Mouse (Mus musculus) heart, embryonic 10.5 days (tissue): ENCODE data around the gene Lrsam1. TPM values are rescaled to one million over a fixed set of nuclear protein-coding genes. Genes with fewer than 3 reads are reported as not detected.

ENCODE experiments used
- DNase-seq: peaks from one replicate; pipeline ENCODE4 v3.0.0-alpha.2; 2017; ENCODE audit warnings: low spot score
- H3K27ac ChIP-seq: fragments of 300-500 bp; sonication (generic); 2 replicates; pipeline ENCODE4 v1.5.1; 2016; ENCODE audit warnings: mild to moderate bottlenecking
- H3K27me3 ChIP-seq: fragments of 300-500 bp; sonication (generic); 2 replicates; pipeline ENCODE4 v1.6.1; 2016; ENCODE audit warnings: mild to moderate bottlenecking; ENCODE audit not compliant: poor library complexity, insufficient read depth, severe bottlenecking
- H3K36me3 ChIP-seq: fragments of 300-500 bp; sonication (generic); 2 replicates; pipeline ENCODE4 v1.6.1; 2016; ENCODE audit warnings: mild to moderate bottlenecking, moderate library complexity
- H3K4me1 ChIP-seq: fragments of 300-500 bp; sonication (generic); 2 replicates; pipeline ENCODE4 v1.6.1; 2016; ENCODE audit warnings: mild to moderate bottlenecking
- H3K4me3 ChIP-seq: fragments of 300-500 bp; sonication (generic); 2 replicates; pipeline ENCODE4 v1.5.1; 2016; ENCODE audit warnings: mild to moderate bottlenecking, moderate library complexity
- H3K9me3 ChIP-seq: fragments of 300-500 bp; sonication (generic); 2 replicates; pipeline ENCODE4 v1.6.1; 2016; ENCODE audit warnings: mild to moderate bottlenecking, moderate library complexity
- WGBS: fragments of 180-500 bp; shearing (Covaris S2); methylation state at CpG from one replicate; pipeline ENCODE4 v1.1.7; 2016; 5-methylcytosine and 5-hydroxymethylcytosine counted together
- polyA plus RNA-seq: library from polyadenylated mRNA; unstranded; fragments of >200 nt; fragmentation: Nextera tagmentation; extraction: Ambion mirVana; gene quantifications from 2 replicates; pipeline ENCODE4 v1.2.1, GENCODE M21; 2016

Lrsam1 gene
- polyA plus RNA-seq, 1 experiment from 2014 or later = 7.6 TPM

GRCm38 (mm10) chr2:32895606-32896106 lies 65.8 kb downstream of the Lrsam1 start:
- Histone ChIP-seq H3K4me3 (no peak overlapping the region), H3K9me3 (no peaks in the 10 kb centered on the region), H3K36me3 (peaks cover 27% of the 10 kb centered on the region), H3K4me1 (peaks cover 89% of the 10 kb centered on the region), H3K27ac (peak overlapping the region; percentile 65), H3K27me3 (no peaks in the 10 kb centered on the region)
- DNase-seq = no peak
- 56% methylated on average over 8 of the region's 8 CpGs for WGBS

- 0 out of 2 replicates have a peak overlapping the region, but pooled peaks have one; percentile 56 for H3K27ac ChIP-seq
- peaks cover 27% of the 10 kb centered on the region for H3K36me3 ChIP-seq
- no peak overlapping the region for H3K4me3 ChIP-seq
- no peak for DNase-seq
- 60% methylated on average over 2 of the region's 2 CpGs for WGBS
- H3K9me3 ChIP-seq = no peaks in the 10 kb centered on the region
- H3K27me3 ChIP-seq = no peaks in the 10 kb centered on the region
- peaks cover 93% of the 10 kb centered on the region for H3K4me1 ChIP-seq
These were observed 67.3 kb downstream of the Lrsam1 start for GRCm38 (mm10) chr2:32894097-32894496.

GRCm38 (mm10) chr2:32892490-32892889 lies 68.9 kb downstream of the Lrsam1 start:
- 0 out of 2 replicates have a peak overlapping the region, but pooled peaks have one; percentile 10 for H3K27ac ChIP-seq
- no peaks in the 10 kb centered on the region for H3K9me3 ChIP-seq
- H3K36me3 ChIP-seq = peaks cover 27% of the 10 kb centered on the region
- peaks cover 93% of the 10 kb centered on the region for H3K4me1 ChIP-seq
- peak; percentile 74 for DNase-seq
- WGBS = 74% methylated on average over 14 of the region's 14 CpGs
- no peak overlapping the region for H3K4me3 ChIP-seq
- H3K27me3 ChIP-seq = no peaks in the 10 kb centered on the region

GRCm38 (mm10) chr2:32891278-32891677 lies 70.1 kb downstream of the Lrsam1 start:
- peaks cover 91% of the 10 kb centered on the region for H3K4me1 ChIP-seq
- no peaks in the 10 kb centered on the region for H3K9me3 ChIP-seq
- WGBS = 37% methylated on average over 9 of the region's 9 CpGs
- peak overlapping the region; percentile 92 for H3K27ac ChIP-seq
- H3K4me3 ChIP-seq = peak overlapping the region; percentile 20; the same call in 1 of the 2 replicates
- H3K36me3 ChIP-seq = peaks cover 27% of the 10 kb centered on the region
- DNase-seq = no peak
- H3K27me3 ChIP-seq = no peaks in the 10 kb centered on the region

GRCm38 (mm10) chr2:32890280-32890679 lies 71.1 kb downstream of the Lrsam1 start:
- peaks cover 29% of the 10 kb centered on the region for H3K36me3 ChIP-seq
- H3K27me3 ChIP-seq = no peaks in the 10 kb centered on the region
- H3K4me1 ChIP-seq = peaks cover 89% of the 10 kb centered on the region
- WGBS = 79% methylated on average over 3 of the region's 3 CpGs
- H3K27ac ChIP-seq = peak overlapping the region; percentile 92
- no peaks in the 10 kb centered on the region for H3K9me3 ChIP-seq
- H3K4me3 ChIP-seq = no peak overlapping the region
- DNase-seq = no peak

GRCm38 (mm10) chr2:32888551-32888950 lies 72.9 kb downstream of the Lrsam1 start:
- peak overlapping the region; percentile 36 for H3K4me3 ChIP-seq
- no peaks in the 10 kb centered on the region for H3K27me3 ChIP-seq
- peak overlapping the region; percentile 92 for H3K27ac ChIP-seq
- no peak for DNase-seq
- peaks cover 19% of the 10 kb centered on the region for H3K36me3 ChIP-seq
- H3K4me1 ChIP-seq = peaks cover 91% of the 10 kb centered on the region
- WGBS = 12% methylated on average over 3 of the region's 3 CpGs
- H3K9me3 ChIP-seq = no peaks in the 10 kb centered on the region

- no peak for DNase-seq
- peak overlapping the region; percentile 36 for H3K4me3 ChIP-seq
- peaks cover 93% of the 10 kb centered on the region for H3K4me1 ChIP-seq
- 7% methylated on average over 9 of the region's 9 CpGs for WGBS
- no peaks in the 10 kb centered on the region for H3K9me3 ChIP-seq
- H3K27ac ChIP-seq = peak overlapping the region; percentile 92
- peaks cover 14% of the 10 kb centered on the region; the same call in 1 of the 2 replicates for H3K36me3 ChIP-seq
- H3K27me3 ChIP-seq = no peaks in the 10 kb centered on the region
These were observed 73.4 kb downstream of the Lrsam1 start for GRCm38 (mm10) chr2:32888029-32888428.

- no peak for DNase-seq
- H3K36me3 ChIP-seq = peaks cover 5% of the 10 kb centered on the region
- H3K4me1 ChIP-seq = peaks cover 96% of the 10 kb centered on the region
- no peak overlapping the region for H3K4me3 ChIP-seq
- H3K27ac ChIP-seq = peak overlapping the region; percentile 82
- no peaks in the 10 kb centered on the region for H3K27me3 ChIP-seq
- 15% methylated on average over 7 of the region's 7 CpGs for WGBS
- H3K9me3 ChIP-seq = no peaks in the 10 kb centered on the region
These were observed 76.7 kb downstream of the Lrsam1 start for GRCm38 (mm10) chr2:32884745-32885144.

GRCm38 (mm10) chr2:32882283-32883043 lies 79.0 kb downstream of the Lrsam1 start:
- DNase-seq = no peak
- Histone ChIP-seq H3K4me3 (peak overlapping the region; percentile 25), H3K4me1 (peaks cover 96% of the 10 kb centered on the region), H3K27me3 (no peaks in the 10 kb centered on the region), H3K36me3 (peaks cover 5% of the 10 kb centered on the region), H3K9me3 (no peaks in the 10 kb centered on the region), H3K27ac (peak overlapping the region; percentile 82)
- WGBS = 20% methylated on average over 21 of the region's 21 CpGs

GRCm38 (mm10) chr2:32881723-32882122 lies 79.7 kb downstream of the Lrsam1 start:
- Histone ChIP-seq H3K9me3 (no peaks in the 10 kb centered on the region), H3K36me3 (peaks cover 5% of the 10 kb centered on the region), H3K27me3 (no peaks in the 10 kb centered on the region), H3K27ac (peak overlapping the region; percentile 82), H3K4me1 (peaks cover 96% of the 10 kb centered on the region), H3K4me3 (peak overlapping the region; percentile 2; the same call in 1 of the 2 replicates)
- 34% methylated on average over 3 of the region's 3 CpGs for WGBS
- DNase-seq = no peak

- 27% methylated on average over 6 of the region's 6 CpGs for WGBS
- H3K36me3 ChIP-seq = peaks cover 5% of the 10 kb centered on the region
- H3K9me3 ChIP-seq = no peaks in the 10 kb centered on the region
- H3K27ac ChIP-seq = peak overlapping the region; percentile 82
- H3K4me1 ChIP-seq = peaks cover 97% of the 10 kb centered on the region
- no peak for DNase-seq
- H3K27me3 ChIP-seq = no peaks in the 10 kb centered on the region
- peak overlapping the region; percentile 2; the same call in 1 of the 2 replicates for H3K4me3 ChIP-seq
These were observed 80.4 kb downstream of the Lrsam1 start for GRCm38 (mm10) chr2:32881054-32881453.

- Histone ChIP-seq H3K4me3 (no peak overlapping the region), H3K27me3 (no peaks in the 10 kb centered on the region), H3K9me3 (no peaks in the 10 kb centered on the region), H3K4me1 (peaks cover 99% of the 10 kb centered on the region), H3K27ac (peak overlapping the region; percentile 97; the same call in 1 of the 2 replicates), H3K36me3 (no peaks in the 10 kb centered on the region; the same call in 1 of the 2 replicates)
- 66% methylated on average over 5 of the region's 5 CpGs for WGBS
- no peak for DNase-seq
These were observed 81.8 kb downstream of the Lrsam1 start for GRCm38 (mm10) chr2:32879593-32879992.

GRCm38 (mm10) chr2:32878396-32878795 lies 83.0 kb downstream of the Lrsam1 start:
- H3K27ac ChIP-seq = peak overlapping the region; percentile 97

More at GRCm38 (mm10) chr2:32878396-32878795, 83.0 kb downstream of the Lrsam1 start:
- Histone ChIP-seq H3K36me3 (no peaks in the 10 kb centered on the region; the same call in 1 of the 2 replicates), H3K27me3 (no peaks in the 10 kb centered on the region), H3K9me3 (no peaks in the 10 kb centered on the region), H3K4me1 (peaks cover 99% of the 10 kb centered on the region), H3K4me3 (peak overlapping the region; percentile 87)
- 49% methylated on average over 3 of the region's 3 CpGs for WGBS
- DNase-seq = no peak
